Mouse (Mus musculus): ENCODE results near the gene Kif1a.

DNA sequence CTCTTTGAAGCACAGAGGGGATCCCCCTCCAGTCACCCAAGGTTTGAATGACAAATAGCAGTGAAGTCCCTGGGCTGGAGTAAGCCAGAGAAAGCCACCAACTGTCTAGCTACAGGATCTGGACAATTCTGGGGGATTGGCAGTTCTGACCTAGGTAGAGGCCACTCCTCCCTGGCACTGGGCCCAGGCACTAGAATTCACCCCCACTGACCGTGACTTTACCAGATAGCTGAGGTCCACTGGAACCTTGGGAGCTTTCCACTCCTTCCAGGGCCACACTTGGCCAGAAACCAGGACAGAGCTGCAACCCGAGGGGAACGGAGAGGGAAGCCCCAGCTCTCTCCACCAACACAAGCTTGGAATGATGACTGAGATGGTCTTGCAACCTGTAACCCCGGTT, 92.6 kb downstream of the Kif1a start:
- TF ChIP-seq ZC3H11A (IDR thresholded peaks at IDR 0.05; ENCODE audit: low read depth, low read length) = no peak
- TF ChIP-seq MAX (IDR thresholded peaks at IDR 0.05; ENCODE audit: low read length) = no peak
- TF ChIP-seq NRF1 (IDR thresholded peaks at IDR 0.05; ENCODE audit: insufficient read depth, low read depth, low read length, poor library complexity, severe bottlenecking) = no peak
- no peak for TF ChIP-seq TCF12 (IDR thresholded peaks at IDR 0.05; ENCODE audit: low read depth, low read length)
- no peak for TF ChIP-seq USF1 (IDR thresholded peaks at IDR 0.05; ENCODE audit: low read depth, low read length)
- TF ChIP-seq HCFC1 (IDR thresholded peaks at IDR 0.05; ENCODE audit: low read depth, low read length) = no peak
- no peak for TF ChIP-seq SIN3A (IDR thresholded peaks at IDR 0.05; ENCODE audit: low read length)
- TF ChIP-seq EP300 (IDR thresholded peaks at IDR 0.05; ENCODE audit: low read depth in 1 of 2, low read length in 2 of 2) = no peak
- no peak for TF ChIP-seq POLR2A (IDR thresholded peaks at IDR 0.05; ENCODE audit: control insufficient read depth in 1 of 2, insufficient read depth in 1 of 2, low read depth in 1 of 2, low read length in 2 of 2, poor library complexity in 1 of 2)

All from MEL (cell line).